Mouse (Mus musculus): Measurements from ENCODE around the gene Fcrl1. TPM values are rescaled to one million over a fixed set of nuclear protein-coding genes. Genes with fewer than 3 reads are reported as not detected.

Gene Fcrl1
- polyA plus RNA-seq, 1 experiment, result not detected

DNA sequence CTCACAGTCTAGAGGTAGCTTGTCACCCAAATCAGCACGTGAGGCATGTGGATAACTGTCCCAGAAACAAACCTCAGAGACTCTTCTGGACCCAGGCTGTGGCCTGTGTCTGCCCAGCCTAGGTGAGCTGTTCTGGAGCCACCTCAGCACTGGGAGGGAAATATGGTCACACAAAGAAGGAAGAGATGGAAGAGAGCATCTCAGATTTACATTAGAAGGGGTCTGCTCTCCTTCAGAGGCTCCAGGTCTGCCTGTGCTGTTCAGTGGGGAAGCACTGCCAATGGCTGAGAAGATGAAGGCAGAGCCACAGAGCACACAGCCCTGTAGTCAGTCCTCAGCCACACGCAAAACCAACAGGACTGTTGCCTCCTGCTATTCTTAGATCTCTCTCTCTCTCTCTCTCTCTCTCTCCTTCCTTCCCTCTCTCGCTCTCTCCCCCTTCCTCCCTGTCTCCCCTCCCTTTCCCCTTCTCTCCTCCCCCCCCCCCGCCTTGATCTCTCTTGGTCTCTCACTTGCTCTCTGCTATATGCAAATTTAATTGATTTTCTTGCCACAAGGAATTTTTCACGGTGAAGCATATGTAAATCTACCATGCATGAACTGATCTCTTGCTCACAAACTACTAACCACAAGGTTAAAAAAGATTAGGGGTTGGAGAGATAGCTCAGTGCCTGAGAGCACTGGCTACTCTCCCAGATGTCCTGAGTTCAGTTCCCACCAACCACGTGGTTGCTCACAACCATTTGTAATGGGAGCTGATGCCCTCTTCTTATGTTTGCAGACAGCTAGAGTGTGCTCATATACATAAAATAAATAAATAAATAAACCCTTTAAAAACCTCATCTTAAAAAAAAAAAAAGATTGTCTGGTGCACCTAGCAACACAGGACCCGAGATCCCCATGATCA is 5.9 kb downstream of the Fcrl1 start:
- TF ChIP-seq EP300 (IDR thresholded peaks at IDR 0.05; ENCODE audit: insufficient read depth, low read depth, low read length) (no peak), POLR2A (IDR thresholded peaks at IDR 0.05; ENCODE audit: insufficient read depth, low read length) (no peak), CTCF (IDR thresholded peaks at IDR 0.05; ENCODE audit: low read depth, low read length) (no peak)
- H3K4me1 ChIP-seq (ENCODE audit: control insufficient read depth, insufficient read depth, low read length), result no peaks in the 10 kb centered on the region

DNA sequence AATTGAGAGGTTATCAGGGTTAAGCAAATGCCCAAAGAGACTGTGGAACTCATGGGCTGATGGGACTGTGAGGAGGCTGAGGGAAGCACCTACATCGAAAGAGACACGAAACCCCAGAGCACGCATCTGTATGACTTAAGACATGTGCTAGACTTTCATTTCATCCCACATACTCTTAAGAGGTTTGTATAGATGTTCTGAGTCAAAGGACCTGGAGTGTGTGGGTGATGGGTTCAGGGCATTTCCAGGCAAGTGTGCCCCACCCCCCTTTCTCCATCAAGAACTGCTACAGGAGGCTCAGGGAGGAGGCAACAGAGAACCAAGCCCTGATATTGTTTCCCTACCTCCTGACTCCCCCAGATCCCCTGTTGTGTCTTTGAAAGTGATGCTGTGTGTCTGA is 7.1 kb downstream of the Fcrl1 start:
- H3K27me3 ChIP-seq (ENCODE audit: control insufficient read depth, insufficient read depth, low read length, poor library complexity, severe bottlenecking), result no peaks in the 10 kb centered on the region
- no peak overlapping the region for H3K27ac ChIP-seq (ENCODE audit: insufficient read depth, low read length)
- H3K4me1 ChIP-seq (ENCODE audit: control insufficient read depth, insufficient read depth, low read length), result no peaks in the 10 kb centered on the region
- H3K9ac ChIP-seq (ENCODE audit: low read depth, poor library complexity, severe bottlenecking), result no peak overlapping the region
- H3K36me3 ChIP-seq (ENCODE audit: control insufficient read depth, insufficient read depth, low read length, poor library complexity, severe bottlenecking), result no peaks in the 10 kb centered on the region
- no peak for TF ChIP-seq EP300 (IDR thresholded peaks at IDR 0.05; ENCODE audit: insufficient read depth, low read depth, low read length)
- no peak for TF ChIP-seq POLR2A (IDR thresholded peaks at IDR 0.05; ENCODE audit: insufficient read depth, low read length)
- TF ChIP-seq CTCF (IDR thresholded peaks at IDR 0.05; ENCODE audit: low read depth, low read length), result no peak
- peaks cover 3% of the 10 kb centered on the region; the same call in 1 of the 2 replicates for H3K9me3 ChIP-seq (replicated peaks; ENCODE audit: control insufficient read depth, insufficient read depth, low read length, poor library complexity, severe bottlenecking)
- no peak overlapping the region for H3K4me3 ChIP-seq (ENCODE audit: low read depth, low read length)

More for the DNA sequence above, 5.9 kb downstream of the Fcrl1 start:
- H3K9ac ChIP-seq (ENCODE audit: low read depth, poor library complexity, severe bottlenecking), result no peak overlapping the region
- no peak overlapping the region for H3K4me3 ChIP-seq (ENCODE audit: low read depth, low read length)
- no peak overlapping the region for H3K27ac ChIP-seq (ENCODE audit: insufficient read depth, low read length)
- H3K9me3 ChIP-seq (replicated peaks; ENCODE audit: control insufficient read depth, insufficient read depth, low read length, poor library complexity, severe bottlenecking), result peaks cover 3% of the 10 kb centered on the region; the same call in 1 of the 2 replicates
- no peaks in the 10 kb centered on the region for H3K27me3 ChIP-seq (ENCODE audit: control insufficient read depth, insufficient read depth, low read length, poor library complexity, severe bottlenecking)
- H3K36me3 ChIP-seq (ENCODE audit: control insufficient read depth, insufficient read depth, low read length, poor library complexity, severe bottlenecking), result no peaks in the 10 kb centered on the region

DNA sequence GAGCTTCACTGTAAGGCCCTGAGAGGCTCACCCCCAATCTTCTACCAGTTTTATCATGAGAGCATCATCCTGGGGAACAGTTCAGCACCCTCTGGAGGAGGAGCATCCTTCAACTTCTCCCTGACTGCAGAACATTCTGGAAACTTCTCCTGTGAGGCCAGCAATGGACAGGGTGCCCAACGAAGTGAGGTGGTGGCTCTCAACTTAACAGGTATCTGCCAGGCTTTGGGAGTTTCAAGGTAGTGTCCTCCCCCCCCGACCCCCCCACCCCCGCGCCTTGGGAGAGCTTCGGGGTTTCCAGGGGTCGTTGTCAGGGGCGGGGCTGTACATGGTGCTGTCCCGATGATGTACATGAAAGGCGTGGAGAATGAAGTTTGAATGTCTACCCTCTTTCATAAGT is 8.9 kb downstream of the Fcrl1 start:
- Histone ChIP-seq H3K36me3 (ENCODE audit: control insufficient read depth, insufficient read depth, low read length, poor library complexity, severe bottlenecking) (no peaks in the 10 kb centered on the region), H3K27me3 (ENCODE audit: control insufficient read depth, insufficient read depth, low read length, poor library complexity, severe bottlenecking) (no peaks in the 10 kb centered on the region), H3K9me3 (replicated peaks; ENCODE audit: control insufficient read depth, insufficient read depth, low read length, poor library complexity, severe bottlenecking) (peaks cover 3% of the 10 kb centered on the region; the same call in 1 of the 2 replicates), H3K4me3 (ENCODE audit: low read depth, low read length) (no peak overlapping the region), H3K4me1 (ENCODE audit: control insufficient read depth, insufficient read depth, low read length) (no peaks in the 10 kb centered on the region), H3K27ac (ENCODE audit: insufficient read depth, low read length) (no peak overlapping the region), H3K9ac (ENCODE audit: low read depth, poor library complexity, severe bottlenecking) (no peak overlapping the region)
- TF ChIP-seq EP300 (IDR thresholded peaks at IDR 0.05; ENCODE audit: insufficient read depth, low read depth, low read length), result no peak
- no peak for TF ChIP-seq POLR2A (IDR thresholded peaks at IDR 0.05; ENCODE audit: insufficient read depth, low read length)
- no peak for TF ChIP-seq CTCF (IDR thresholded peaks at IDR 0.05; ENCODE audit: low read depth, low read length)

DNA sequence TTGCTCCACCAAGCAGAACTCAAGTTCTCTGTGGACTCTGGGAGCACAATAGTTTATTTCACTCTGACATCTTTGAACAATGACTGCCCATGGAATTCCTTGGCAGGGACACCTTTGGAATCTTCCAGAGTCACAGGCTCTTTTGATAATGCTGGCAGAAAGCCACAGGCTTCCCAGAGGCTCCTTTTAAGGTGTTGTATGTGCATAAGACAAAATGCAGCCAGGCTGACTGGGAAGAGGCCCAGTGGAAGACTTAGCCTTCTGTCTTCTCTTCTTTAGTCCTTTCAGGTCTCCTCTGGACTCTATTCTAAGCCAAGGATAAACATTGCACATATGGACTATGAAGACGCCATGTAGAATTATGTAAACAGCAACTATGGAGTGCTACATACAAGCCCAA is 14.7 kb downstream of the Fcrl1 start:
- no peaks in the 10 kb centered on the region for H3K36me3 ChIP-seq (ENCODE audit: control insufficient read depth, insufficient read depth, low read length, poor library complexity, severe bottlenecking)
- TF ChIP-seq CTCF (IDR thresholded peaks at IDR 0.05; ENCODE audit: low read depth, low read length), result no peak

DNA sequence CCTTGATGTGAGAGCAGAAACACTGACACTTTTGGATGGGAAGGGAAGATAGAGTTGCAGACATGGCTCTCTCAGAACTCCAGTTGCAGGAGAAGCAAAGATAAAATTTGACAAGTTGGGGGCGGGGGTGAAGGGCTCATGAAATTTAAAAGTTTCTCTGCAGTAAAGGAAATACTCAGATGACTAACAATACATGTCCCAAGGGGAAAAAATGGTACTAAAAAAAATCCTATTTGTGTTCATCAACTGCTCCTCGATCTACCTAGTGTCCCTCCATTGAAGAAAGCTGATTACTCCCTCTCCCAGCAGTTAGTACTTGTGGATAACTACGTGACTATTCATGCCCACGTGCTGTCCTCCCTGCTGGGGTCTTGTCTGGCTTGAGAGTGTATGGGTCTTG is 22.6 kb downstream of the Fcrl1 start:
- Histone ChIP-seq H3K27me3 (ENCODE audit: control insufficient read depth, insufficient read depth, low read length, poor library complexity, severe bottlenecking) (no peaks in the 10 kb centered on the region), H3K9ac (ENCODE audit: low read depth, poor library complexity, severe bottlenecking) (no peak overlapping the region), H3K36me3 (ENCODE audit: control insufficient read depth, insufficient read depth, low read length, poor library complexity, severe bottlenecking) (no peaks in the 10 kb centered on the region), H3K4me3 (ENCODE audit: low read depth, low read length) (no peak overlapping the region), H3K27ac (ENCODE audit: insufficient read depth, low read length) (no peak overlapping the region), H3K9me3 (replicated peaks; ENCODE audit: control insufficient read depth, insufficient read depth, low read length, poor library complexity, severe bottlenecking) (no peaks in the 10 kb centered on the region), H3K4me1 (ENCODE audit: control insufficient read depth, insufficient read depth, low read length) (no peaks in the 10 kb centered on the region)
- TF ChIP-seq CTCF (IDR thresholded peaks at IDR 0.05; ENCODE audit: low read depth, low read length) (no peak), EP300 (IDR thresholded peaks at IDR 0.05; ENCODE audit: insufficient read depth, low read depth, low read length) (no peak), POLR2A (IDR thresholded peaks at IDR 0.05; ENCODE audit: insufficient read depth, low read length) (no peak)

More for the DNA sequence above, 14.7 kb downstream of the Fcrl1 start:
- H3K27ac ChIP-seq (ENCODE audit: insufficient read depth, low read length), result no peak overlapping the region
- H3K9me3 ChIP-seq (replicated peaks; ENCODE audit: control insufficient read depth, insufficient read depth, low read length, poor library complexity, severe bottlenecking), result no peaks in the 10 kb centered on the region
- H3K4me3 ChIP-seq (ENCODE audit: low read depth, low read length), result no peak overlapping the region
- H3K4me1 ChIP-seq (ENCODE audit: control insufficient read depth, insufficient read depth, low read length), result no peaks in the 10 kb centered on the region
- no peaks in the 10 kb centered on the region for H3K27me3 ChIP-seq (ENCODE audit: control insufficient read depth, insufficient read depth, low read length, poor library complexity, severe bottlenecking)
- H3K9ac ChIP-seq (ENCODE audit: low read depth, poor library complexity, severe bottlenecking), result no peak overlapping the region

DNA sequence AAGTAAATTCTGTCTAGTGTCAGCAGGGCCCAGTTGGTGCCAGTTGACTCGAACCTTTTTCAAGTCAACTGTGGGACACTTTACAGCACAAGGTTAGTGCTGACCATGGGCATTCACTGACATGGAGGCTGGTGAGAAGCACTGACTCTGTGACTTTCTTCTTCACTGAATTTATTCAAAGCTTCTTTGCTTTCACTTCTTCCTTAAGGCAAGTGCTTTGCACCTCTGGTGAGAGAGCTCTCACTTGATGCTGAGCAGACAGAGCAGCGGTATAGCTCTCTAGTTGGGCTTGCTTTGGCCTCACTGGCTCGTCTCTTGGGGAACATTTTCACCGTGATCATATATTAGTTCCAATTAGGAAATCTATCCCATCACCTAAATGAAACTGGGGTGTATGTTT is 23.7 kb downstream of the Fcrl1 start:
- no peaks in the 10 kb centered on the region for H3K9me3 ChIP-seq (replicated peaks; ENCODE audit: control insufficient read depth, insufficient read depth, low read length, poor library complexity, severe bottlenecking)
- H3K36me3 ChIP-seq (ENCODE audit: control insufficient read depth, insufficient read depth, low read length, poor library complexity, severe bottlenecking), result no peaks in the 10 kb centered on the region
- no peak overlapping the region for H3K9ac ChIP-seq (ENCODE audit: low read depth, poor library complexity, severe bottlenecking)
- H3K27ac ChIP-seq (ENCODE audit: insufficient read depth, low read length), result no peak overlapping the region
- no peaks in the 10 kb centered on the region for H3K4me1 ChIP-seq (ENCODE audit: control insufficient read depth, insufficient read depth, low read length)
- no peak for TF ChIP-seq CTCF (IDR thresholded peaks at IDR 0.05; ENCODE audit: low read depth, low read length)
- TF ChIP-seq EP300 (IDR thresholded peaks at IDR 0.05; ENCODE audit: insufficient read depth, low read depth, low read length), result no peak
- no peak for TF ChIP-seq POLR2A (IDR thresholded peaks at IDR 0.05; ENCODE audit: insufficient read depth, low read length)
- H3K27me3 ChIP-seq (ENCODE audit: control insufficient read depth, insufficient read depth, low read length, poor library complexity, severe bottlenecking), result no peaks in the 10 kb centered on the region
- H3K4me3 ChIP-seq (ENCODE audit: low read depth, low read length), result no peak overlapping the region

Measured in ES-Bruce4 (cell line).